Mouse (Mus musculus) ES-Bruce4 (cell line): ENCODE results near the gene Ube2e1.

Experiments used
- CTCF ChIP-seq: IDR thresholded peaks from one replicate; pipeline ENCODE4 v1.8.1; 2011; ENCODE audit warnings: low read depth, low read length
- EP300 ChIP-seq: IDR thresholded peaks from 2 replicates; pipeline ENCODE4 v1.6.1; 2011; ENCODE audit warnings: low read depth, low read length; ENCODE audit not compliant: insufficient read depth
- POLR2A ChIP-seq: IDR thresholded peaks from one replicate; pipeline ENCODE4 v1.8.1; 2011; ENCODE audit warnings: low read length; ENCODE audit not compliant: insufficient read depth

GRCm38 (mm10) chr14:18369031-18369430, 37.4 kb upstream of the Ube2e1 start:
- TF ChIP-seq CTCF: no peak
- no peak for TF ChIP-seq POLR2A
- no peak for TF ChIP-seq EP300
